ENCODE assay signal across 8 mouse cellular contexts in genomic region chr4:129048501-129049305, GRCm38 (mm10). TPM values are rescaled to one million over a fixed set of nuclear protein-coding genes. Genes with fewer than 3 reads are reported as not detected.
DNase-seq lines count a peak whose midpoint lies in the region; ATAC-seq lines count a peak whose summit lies in the region.

No protein-coding gene starts in this region.

- peak overlapping the region; percentile 54 for H3K4me3 ChIP-seq in intestine, embryonic 15.5 days (replicated peaks)
- H3K4me3 ChIP-seq in limb, embryonic 13.5 days = peak overlapping the region; percentile 57
- peak overlapping the region; percentile 44 for H3K4me3 ChIP-seq in midbrain, embryonic 13.5 days (replicated peaks)
- H3K4me3 ChIP-seq in stomach, embryonic 14.5 days (ENCODE audit: low read depth, low read length) = peak overlapping the region; percentile 45

- ATAC-seq in intestine, embryonic 15.5 days = peak; percentile 89
- ATAC-seq in limb, embryonic 13.5 days (ENCODE audit: low FRiP score, low read depth) = peak; percentile 87
- peak; percentile 95 for ATAC-seq in midbrain, embryonic 13.5 days
- ATAC-seq in stomach, embryonic 14.5 days (ENCODE audit: insufficient number of reproducible peaks, insufficient read depth, low FRiP score, low read depth) = peak; percentile 87

- peak overlapping the region; percentile 39 for H3K9ac ChIP-seq in intestine, embryonic 15.5 days
- H3K9ac ChIP-seq in limb, embryonic 13.5 days = peak overlapping the region; percentile 70
- peak overlapping the region; percentile 71 for H3K9ac ChIP-seq in midbrain, embryonic 13.5 days (replicated peaks)
- peak overlapping the region; percentile 11 for H3K9ac ChIP-seq in stomach, embryonic 14.5 days (replicated peaks; ENCODE audit: low read depth, low read length)

- H3K27me3 ChIP-seq in intestine, embryonic 15.5 days (replicated peaks) = peaks cover 6% of the 10 kb centered on the region; the same call in 1 of the 2 replicates
- H3K27me3 ChIP-seq in limb, embryonic 13.5 days = peaks cover 58% of the 10 kb centered on the region
- peaks cover 40% of the 10 kb centered on the region for H3K27me3 ChIP-seq in midbrain, embryonic 13.5 days
- H3K27me3 ChIP-seq in stomach, embryonic 14.5 days (ENCODE audit: control insufficient read depth, insufficient read depth, low read length) = no peaks in the 10 kb centered on the region

- H3K4me1 ChIP-seq in intestine, embryonic 15.5 days (replicated peaks) = 0 out of 2 replicates have a peak, but pooled peaks cover 10% of the 10 kb centered on the region
- H3K4me1 ChIP-seq in limb, embryonic 13.5 days = peaks cover 16% of the 10 kb centered on the region
- peaks cover 25% of the 10 kb centered on the region for H3K4me1 ChIP-seq in midbrain, embryonic 13.5 days (replicated peaks)
- H3K4me1 ChIP-seq in stomach, embryonic 14.5 days (ENCODE audit: control insufficient read depth, insufficient read depth, low read length) = peaks cover 12% of the 10 kb centered on the region; the same call in 1 of the 2 replicates

- no peaks in the 10 kb centered on the region for H3K36me3 ChIP-seq in intestine, embryonic 15.5 days
- no peaks in the 10 kb centered on the region for H3K36me3 ChIP-seq in limb, embryonic 13.5 days
- H3K36me3 ChIP-seq in midbrain, embryonic 13.5 days = no peaks in the 10 kb centered on the region
- no peaks in the 10 kb centered on the region for H3K36me3 ChIP-seq in stomach, embryonic 14.5 days (ENCODE audit: control insufficient read depth, insufficient read depth, low read length)

- peak overlapping the region; percentile 52 for H3K27ac ChIP-seq in intestine, embryonic 15.5 days
- 0 out of 2 replicates have a peak overlapping the region, but pooled peaks have one; percentile 52 for H3K27ac ChIP-seq in limb, embryonic 13.5 days
- H3K27ac ChIP-seq in midbrain, embryonic 13.5 days = peak overlapping the region; percentile 97
- peak overlapping the region; percentile 39; the same call in 1 of the 2 replicates for H3K27ac ChIP-seq in stomach, embryonic 14.5 days (ENCODE audit: low read length)

- DNase-seq in spleen, adult 18-20 months = peak; percentile 30 to 44
- no peak for DNase-seq in spleen, postnatal 10 days (ENCODE audit: low spot score in 2 of 2)
- DNase-seq in cerebellum, postnatal 4 days (ENCODE audit: low spot score in 2 of 2) = peak; percentile 71 to 80
- DNase-seq in gastrocnemius, postnatal 25 days = peak; percentile 62

- under 1% methylated on average over 47 of the region's 52 CpGs for WGBS in intestine, embryonic 15.5 days
- WGBS in limb, embryonic 13.5 days = under 1% methylated on average over 51 of the region's 52 CpGs
- under 1% methylated on average over 50 of the region's 52 CpGs for WGBS in midbrain, embryonic 13.5 days
- WGBS in stomach, embryonic 14.5 days = 0% methylated on average over 50 of the region's 52 CpGs

- H3K9me3 ChIP-seq in intestine, embryonic 15.5 days = no peaks in the 10 kb centered on the region
- H3K9me3 ChIP-seq in limb, embryonic 13.5 days = no peaks in the 10 kb centered on the region
- H3K9me3 ChIP-seq in midbrain, embryonic 13.5 days = no peaks in the 10 kb centered on the region
- H3K9me3 ChIP-seq in stomach, embryonic 14.5 days (ENCODE audit: control insufficient read depth, low read depth, low read length) = no peaks in the 10 kb centered on the region

- peak overlapping the region; percentile 99 for H3K4me2 ChIP-seq in intestine, embryonic 15.5 days (replicated peaks)
- H3K4me2 ChIP-seq in limb, embryonic 13.5 days (replicated peaks) = peak overlapping the region; percentile 94
- peak overlapping the region; percentile 69 for H3K4me2 ChIP-seq in midbrain, embryonic 13.5 days (replicated peaks)
- peak overlapping the region; percentile 67 for H3K4me2 ChIP-seq in stomach, embryonic 14.5 days (replicated peaks; ENCODE audit: low read depth, low read length)

RNA-seq across cellular contexts. Expression of gene Rnf19b, which starts 9.4 kb away (rescaled TPM):
- 10 to 100 TPM; 17.8 to 20.2 TPM for total RNA-seq in gastrocnemius, postnatal 25 days (2021)
- polyA plus RNA-seq in intestine, embryonic 15.5 days (2015; fragmentation: Nextera tagmentation; extraction: Ambion mirVana) = 6.7 and 7.0 TPM in 2 replicates
- 8.5 and 10.2 TPM in 2 replicates for polyA plus RNA-seq in limb, embryonic 13.5 days (2015; fragmentation: Nextera tagmentation; extraction: Ambion mirVana)
- 21.5 and 22.1 TPM in 2 replicates for polyA plus RNA-seq in midbrain, embryonic 13.5 days (2015; fragmentation: Nextera tagmentation; extraction: Ambion mirVana)
- 6.9 and 7.2 TPM in 2 replicates for polyA plus RNA-seq in stomach, embryonic 14.5 days (2014; fragmentation: Nextera tagmentation; extraction: Ambion mirVana)

RNA-seq across cellular contexts. Expression of gene Tmem54, which starts 56.6 kb away (rescaled TPM):
- total RNA-seq in gastrocnemius, postnatal 25 days (2021) = not detected
- polyA plus RNA-seq in intestine, embryonic 15.5 days (2015; fragmentation: Nextera tagmentation; extraction: Ambion mirVana) = 90.0 and 106 TPM in 2 replicates
- 5.0 and 5.6 TPM in 2 replicates for polyA plus RNA-seq in limb, embryonic 13.5 days (2015; fragmentation: Nextera tagmentation; extraction: Ambion mirVana)
- polyA plus RNA-seq in midbrain, embryonic 13.5 days (2015; fragmentation: Nextera tagmentation; extraction: Ambion mirVana) = not detected in 2 replicates
- polyA plus RNA-seq in stomach, embryonic 14.5 days (2014; fragmentation: Nextera tagmentation; extraction: Ambion mirVana) = 20.9 and 22.6 TPM in 2 replicates

RNA-seq across cellular contexts. Expression of gene Ak2, which starts 56.9 kb away (rescaled TPM):
- total RNA-seq in gastrocnemius, postnatal 25 days (2021) = 10 to 100 TPM; 27.4 to 36.0 TPM
- 297 and 298 TPM in 2 replicates for polyA plus RNA-seq in intestine, embryonic 15.5 days (2015; fragmentation: Nextera tagmentation; extraction: Ambion mirVana)
- 215 and 216 TPM in 2 replicates for polyA plus RNA-seq in limb, embryonic 13.5 days (2015; fragmentation: Nextera tagmentation; extraction: Ambion mirVana)
- 102 and 108 TPM in 2 replicates for polyA plus RNA-seq in midbrain, embryonic 13.5 days (2015; fragmentation: Nextera tagmentation; extraction: Ambion mirVana)
- polyA plus RNA-seq in stomach, embryonic 14.5 days (2014; fragmentation: Nextera tagmentation; extraction: Ambion mirVana) = 123 and 127 TPM in 2 replicates

Comparison
In these comparisons a context has a peak if more than half of its experiments do, and no peak if none do; other contexts are left out.
1. DNase-seq: peak in spleen, adult 18-20 months (2 of 2), cerebellum, postnatal 4 days (2 of 2) and gastrocnemius, postnatal 25 days (single experiment); none in spleen, postnatal 10 days (0 of 2).
2. H3K27ac ChIP-seq: peak in every context shown above with its lines; median percentile 97 in midbrain, embryonic 13.5 days; 52 in intestine, embryonic 15.5 days; 52 in limb, embryonic 13.5 days; 39 in stomach, embryonic 14.5 days.
3. H3K9ac ChIP-seq: peak in every context shown above with its lines; median percentile 71 in midbrain, embryonic 13.5 days; 70 in limb, embryonic 13.5 days; 39 in intestine, embryonic 15.5 days; 11 in stomach, embryonic 14.5 days.
4. Peak in every context shown above with its lines, with median percentiles within 50 percentile points of each other: ATAC-seq, H3K4me2 ChIP-seq and H3K4me3 ChIP-seq.